Mouse (Mus musculus) left cerebral cortex, postnatal 36 days (tissue): ENCODE data around the gene Slc25a25. TPM values are rescaled to one million over a fixed set of nuclear protein-coding genes. Genes with fewer than 3 reads are reported as not detected.

Experiments used
- DNase-seq, 2 experiments: peaks; one replicate each; pipeline ENCODE4 v3.0.0; 2021 to 2022; ENCODE audit warnings: low spot score in 2 of 2, mixed read lengths in 1 of 2
- intact Hi-C: fragments of 180-260 bp; cut with DNase I; formaldehyde crosslinking; loops from one replicate; pipeline ENCODE4 v1.15.1; 2025
- total RNA-seq, 2 experiments: library from RNA; stranded (reverse); gene quantifications; 2 replicates each; pipeline ENCODE4 v1.2.3; 2021

The Slc25a25 gene
- total RNA-seq, 2 experiments from 2014 or later: 58.5 to 60.5 TPM

DNA sequence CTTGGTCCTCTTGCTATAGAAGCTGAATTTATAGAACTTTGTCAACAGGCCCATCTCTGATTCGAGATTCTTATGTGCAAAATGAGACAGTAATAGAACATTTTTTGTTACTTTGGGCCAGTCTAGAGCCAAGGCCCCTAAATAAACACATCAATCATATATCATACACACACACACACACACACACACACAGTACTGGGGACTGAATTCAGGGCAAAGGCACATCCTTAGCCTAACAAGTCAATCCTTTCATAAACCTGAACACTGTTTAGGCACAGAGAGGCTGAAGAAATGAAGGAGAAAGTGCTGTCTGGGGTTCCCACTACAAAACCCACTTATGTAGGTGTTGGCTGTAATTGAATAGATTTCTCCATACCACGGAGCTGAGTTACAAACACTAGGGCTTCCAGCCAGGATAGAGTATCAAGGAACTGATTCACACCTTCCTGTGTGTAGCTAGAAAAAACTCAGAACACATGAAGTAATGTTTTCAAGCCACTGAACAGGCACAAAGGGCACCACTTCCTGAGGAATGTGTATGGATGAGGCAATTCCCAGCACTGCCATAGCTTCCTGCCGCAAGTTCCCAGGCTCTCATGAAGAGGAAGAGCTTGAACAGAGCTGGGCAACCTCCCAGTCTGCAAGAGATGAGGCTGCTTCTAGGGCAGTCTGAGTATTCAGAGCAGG is 14.4 kb downstream of the Slc25a25 start:
- intact Hi-C loops: no loop called here
- no peak for DNase-seq

DNA sequence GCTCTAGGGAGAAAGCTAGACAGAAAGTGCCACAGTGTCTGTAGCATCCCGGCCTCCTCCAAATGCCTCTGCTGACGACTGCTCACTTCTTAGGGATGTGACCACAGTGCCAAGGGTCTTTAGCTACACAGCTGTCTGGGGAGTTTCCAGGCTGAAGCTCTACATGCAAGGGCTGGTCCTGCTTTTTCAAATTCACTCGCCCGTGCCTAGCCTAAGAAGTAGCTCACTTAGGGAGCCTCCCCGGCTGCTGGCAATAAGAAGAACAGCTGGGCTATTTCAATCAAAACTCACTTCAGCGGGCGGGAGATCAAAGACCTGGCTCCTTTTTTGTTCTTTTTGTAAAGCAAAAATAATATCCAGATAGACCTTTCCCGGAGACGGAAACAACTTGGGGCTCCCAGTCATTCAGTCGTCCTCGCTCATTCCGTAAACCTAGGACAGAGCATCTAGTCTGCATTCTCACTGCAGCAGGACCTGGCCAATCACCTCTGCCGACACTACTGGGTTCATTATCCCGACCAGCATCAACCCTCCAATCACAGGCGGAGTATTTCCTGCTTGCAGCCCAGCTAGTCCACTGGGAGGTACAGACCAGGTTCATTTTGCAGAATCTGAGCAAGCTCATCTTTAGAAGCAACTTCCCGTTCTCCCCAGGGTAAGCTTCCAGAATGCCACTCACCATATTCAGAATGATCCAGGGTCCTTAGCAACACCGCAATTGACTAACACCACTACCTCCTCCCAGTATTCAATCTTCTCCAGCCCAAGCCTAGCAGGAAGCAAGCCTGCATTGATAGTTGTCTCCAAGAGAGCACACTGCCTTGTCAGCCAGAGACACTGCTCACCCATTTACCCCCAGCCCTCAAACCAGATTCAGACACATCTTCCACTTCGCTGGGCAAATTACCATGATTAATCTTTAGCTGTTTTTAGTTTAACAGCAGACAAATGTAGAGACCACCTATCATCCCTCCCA is 20.3 kb downstream of the Slc25a25 start:
- peak; percentile 87 for DNase-seq
- intact Hi-C loops: no loop called here

DNA sequence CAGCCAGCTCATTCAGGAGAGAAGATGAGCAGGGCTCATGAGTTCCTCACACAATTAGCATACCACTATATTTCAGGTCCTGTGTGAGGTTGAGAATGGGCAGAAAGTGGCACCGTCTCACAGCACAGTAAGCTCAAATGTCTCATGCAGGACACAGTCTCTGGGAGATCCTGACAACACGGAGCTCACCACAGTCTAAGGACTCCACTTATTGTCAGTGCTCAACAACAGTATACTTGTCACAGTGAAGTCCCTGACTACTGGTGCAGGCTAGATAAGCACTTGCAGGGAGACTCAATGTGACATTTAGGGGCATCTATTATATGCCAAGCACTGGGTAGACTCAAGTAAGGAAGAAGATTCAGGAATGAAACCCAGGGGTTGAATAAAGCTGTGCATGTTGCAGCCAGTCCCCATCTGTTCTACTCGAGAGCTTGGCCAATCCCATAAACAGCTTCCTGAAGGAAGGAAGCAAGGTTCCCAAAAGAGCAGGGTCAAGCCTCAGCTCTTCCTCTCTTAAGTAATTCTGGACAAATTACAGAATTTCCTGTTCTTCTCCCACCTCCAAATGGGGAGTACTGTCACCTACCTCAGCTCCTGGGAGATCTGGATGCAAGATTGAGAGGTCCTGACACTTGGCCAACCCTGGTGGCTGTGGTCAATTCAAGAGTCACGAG is 21.9 kb downstream of the Slc25a25 start:
- intact Hi-C loops: loop anchor here (2.0 kb wide), 1 partner anchor 21 kb away; the partner anchor contains the start of genes Naif1 and Slc25a25
- no peak for DNase-seq

DNA sequence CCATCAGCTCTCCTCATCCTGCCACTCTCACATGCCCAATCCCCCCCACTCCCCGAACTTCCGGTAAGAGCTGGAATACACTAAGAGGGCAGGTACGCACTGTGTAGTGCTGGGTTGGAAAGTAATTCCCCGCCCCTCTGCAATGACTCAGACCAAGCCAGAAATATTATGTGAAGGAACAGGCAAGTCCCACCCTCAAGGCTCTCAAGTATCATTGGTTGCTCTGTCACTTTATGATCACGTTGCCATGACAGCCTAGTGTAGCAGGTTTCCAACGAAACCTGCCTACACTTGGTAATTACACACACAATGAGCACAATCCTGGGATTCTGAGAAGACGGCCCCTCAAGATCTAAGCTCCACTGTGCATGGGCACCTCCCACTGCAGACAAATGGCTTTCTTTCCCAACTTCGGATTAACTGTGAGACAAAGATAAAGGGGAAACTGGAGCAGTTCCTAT is 23.0 kb downstream of the Slc25a25 start:
- intact Hi-C loops: loop anchor here (2.0 kb wide), 1 partner anchor 23 kb away; the partner anchor contains the start of genes Naif1 and Slc25a25
- DNase-seq: peak; percentile 54 to 69

DNA sequence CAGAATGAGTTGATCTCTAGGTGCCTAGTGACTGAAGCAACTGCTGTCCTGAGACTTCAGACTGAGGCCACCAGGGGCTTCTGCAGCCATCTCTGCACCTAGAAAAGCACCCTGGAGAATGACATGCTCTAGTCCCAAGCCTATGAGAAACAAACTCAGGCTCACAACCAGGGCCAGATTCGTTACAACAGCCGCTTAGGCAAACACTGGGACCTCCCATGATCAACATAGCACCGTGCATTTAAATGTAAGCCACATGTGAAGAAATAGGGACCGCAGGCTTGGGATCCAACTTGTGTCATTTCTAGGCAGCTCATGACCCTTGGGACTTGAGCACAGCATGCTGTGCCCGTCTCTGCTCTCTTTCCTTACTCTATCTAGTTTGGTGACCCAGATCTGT is 23.5 kb downstream of the Slc25a25 start:
- DNase-seq: no peak
- intact Hi-C loops: loop anchor here (2.0 kb wide), 1 partner anchor 23 kb away; the partner anchor contains the start of genes Naif1 and Slc25a25

DNA sequence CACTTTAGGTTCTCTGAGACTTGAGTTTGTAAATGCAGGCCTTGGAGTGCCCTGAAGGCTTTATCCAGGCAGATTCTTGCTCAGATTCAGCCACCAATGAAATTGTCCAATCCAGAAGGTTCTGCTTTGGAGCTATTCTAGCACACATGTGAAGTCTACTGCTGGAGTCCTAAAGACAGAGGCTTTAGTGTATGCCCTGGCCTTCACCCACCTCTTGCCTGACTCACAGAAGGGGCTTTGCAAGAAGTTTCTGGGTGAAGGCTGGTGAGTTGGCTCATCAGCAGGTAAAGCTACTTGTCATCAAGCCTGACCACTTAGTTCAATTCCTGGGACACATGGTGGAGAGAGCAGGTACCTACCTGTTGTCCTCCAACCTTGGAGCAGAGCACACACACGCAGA is 25.1 kb downstream of the Slc25a25 start:
- no peak for DNase-seq
- intact Hi-C loops: no loop called here

DNA sequence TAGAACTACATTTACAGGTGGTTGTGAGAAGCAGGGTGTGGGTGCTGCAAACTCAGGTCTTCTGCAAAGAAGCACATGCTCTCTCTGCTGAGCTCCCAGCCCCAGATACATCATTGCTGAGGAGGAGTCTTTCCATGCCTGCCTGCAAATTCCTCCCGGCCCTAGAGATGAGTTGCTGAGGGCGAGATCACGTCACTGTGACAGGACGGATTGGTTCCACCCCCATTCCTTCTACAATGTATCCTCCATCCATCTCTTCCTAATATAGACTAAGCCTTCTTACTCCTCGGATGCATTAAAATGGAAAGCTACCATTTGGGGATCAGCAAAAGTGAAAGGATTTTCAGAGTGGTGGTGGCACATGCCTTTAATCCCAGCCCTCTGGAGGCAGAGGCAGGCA is 25.7 kb downstream of the Slc25a25 start:
- intact Hi-C loops: no loop called here
- DNase-seq: no peak

DNA sequence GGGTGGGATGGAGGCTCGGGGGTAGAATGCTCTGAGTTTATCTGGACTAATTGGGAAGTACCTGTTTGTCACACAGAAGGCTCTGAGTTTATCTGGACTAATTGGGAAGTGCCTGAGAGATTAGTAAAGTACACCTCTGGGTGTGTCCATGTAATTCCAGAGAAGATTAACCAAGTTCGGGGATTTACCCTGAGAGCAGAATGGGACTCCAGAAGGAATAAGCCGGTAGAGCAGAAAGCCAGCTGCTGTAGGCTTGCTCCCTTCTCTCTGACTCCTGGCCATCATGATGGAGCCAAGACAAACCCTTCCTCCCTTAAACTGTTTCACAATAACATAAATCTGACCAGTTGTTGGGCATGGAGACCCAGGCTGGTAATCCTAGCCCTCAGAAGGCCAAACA is 26.4 kb downstream of the Slc25a25 start:
- no peak for DNase-seq
- intact Hi-C loops: no loop called here

DNA sequence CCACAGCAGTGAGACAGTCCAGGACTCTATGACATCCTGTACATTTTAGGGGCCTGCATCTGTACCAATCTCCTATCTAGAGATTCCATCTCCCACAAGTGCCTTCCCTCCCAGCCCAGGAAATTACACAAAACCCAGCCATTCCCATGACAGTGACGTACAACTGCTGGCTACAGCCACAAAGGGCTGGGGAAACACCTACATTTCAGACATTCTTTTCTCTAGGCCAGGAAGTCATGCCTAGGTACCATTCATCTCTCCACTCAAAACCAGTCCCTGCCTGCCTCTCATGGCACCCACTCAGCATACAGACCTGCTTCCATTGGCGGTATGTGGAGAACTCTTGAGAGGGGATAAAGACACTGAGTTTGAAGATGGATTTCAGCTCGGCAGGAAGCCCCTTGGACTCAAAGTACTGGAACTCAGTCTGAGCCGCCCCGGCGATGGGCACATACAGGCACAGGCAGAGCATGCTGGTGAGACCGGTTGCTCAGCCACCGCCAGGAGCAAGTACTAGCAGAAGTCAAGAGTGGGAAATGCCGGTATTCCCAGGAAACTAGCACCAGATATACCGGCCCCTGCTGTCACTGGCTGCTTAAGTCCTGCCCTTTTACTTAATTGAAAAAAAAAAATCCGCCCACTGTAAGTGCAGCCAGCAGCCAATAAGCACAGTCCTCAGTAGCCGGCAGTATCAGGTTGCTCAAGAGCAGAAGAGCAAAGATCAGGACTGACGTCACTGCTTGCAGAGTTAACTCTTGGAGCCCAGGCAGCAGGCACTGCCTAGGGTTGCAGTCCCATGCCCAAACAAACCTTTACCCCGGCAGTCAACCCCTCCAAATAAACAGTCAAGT is 27.5 kb downstream of the Slc25a25 start:
- intact Hi-C loops: no loop called here
- DNase-seq: no peak

DNA sequence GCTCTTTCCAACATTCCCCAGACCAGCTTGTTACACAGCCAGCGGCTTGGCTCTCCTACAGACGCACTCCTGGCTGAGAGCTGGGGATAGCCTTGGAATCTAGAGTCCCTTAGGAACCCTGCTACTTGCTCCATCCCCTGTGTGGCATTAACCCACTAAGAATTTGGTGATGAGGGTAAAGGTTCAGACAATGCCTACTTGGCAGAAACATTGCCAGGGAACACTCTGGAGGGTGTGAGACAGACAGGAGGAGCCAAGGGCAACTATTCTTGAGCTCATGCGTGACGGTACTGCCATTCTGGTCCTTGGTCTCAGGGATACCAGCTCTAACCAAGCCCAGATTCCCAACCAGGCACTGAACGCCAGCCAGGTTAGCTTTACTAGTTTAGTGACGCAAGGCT is 29.4 kb downstream of the Slc25a25 start:
- DNase-seq: no peak
- intact Hi-C loops: no loop called here

DNA sequence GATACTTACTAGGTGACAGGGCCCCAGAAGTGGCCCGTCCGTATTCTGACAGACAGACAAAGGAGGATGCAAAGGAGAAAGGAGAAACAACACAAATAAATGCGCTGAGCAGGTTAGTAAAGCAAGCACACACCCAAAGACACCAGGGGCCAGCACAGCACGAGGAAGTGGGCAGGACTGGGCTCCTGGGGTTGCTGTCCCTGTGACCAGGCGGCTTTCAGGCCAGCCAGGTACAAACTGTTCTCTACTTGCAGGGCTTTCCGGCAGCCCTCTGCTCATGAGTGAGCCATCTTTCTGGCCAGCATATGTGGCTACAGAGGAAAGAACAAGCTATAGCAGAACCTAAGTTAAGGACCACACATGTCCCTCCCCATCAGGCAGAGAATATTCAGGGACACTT is 30.6 kb downstream of the Slc25a25 start:
- intact Hi-C loops: no loop called here
- DNase-seq: no peak

DNA sequence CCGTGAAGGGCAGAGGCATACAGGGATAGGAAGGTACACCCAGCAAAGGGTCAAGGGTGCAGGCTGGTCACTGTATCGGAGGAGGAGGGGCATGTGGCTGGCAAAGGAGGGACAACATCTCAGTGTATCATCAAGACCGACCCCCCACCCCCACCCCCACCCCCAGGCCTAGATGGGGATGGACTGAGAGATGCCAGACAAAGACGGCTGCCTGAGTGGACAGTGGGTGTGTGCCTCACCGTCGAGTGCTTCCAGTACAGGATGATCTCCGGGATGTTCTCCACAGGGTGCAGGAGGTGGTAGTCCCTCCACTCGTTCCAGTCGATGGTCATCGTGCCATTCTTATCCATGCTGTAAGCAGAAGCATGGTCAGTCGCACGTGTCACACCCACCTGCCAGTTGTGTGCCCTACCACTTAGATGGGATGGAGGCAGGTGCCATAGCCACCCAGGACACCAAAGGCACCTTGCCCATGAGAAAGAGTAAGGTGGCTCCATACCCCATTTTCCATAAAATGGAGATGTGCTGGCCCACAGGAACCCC is 31.1 kb downstream of the Slc25a25 start:
- intact Hi-C loops: no loop called here

DNA sequence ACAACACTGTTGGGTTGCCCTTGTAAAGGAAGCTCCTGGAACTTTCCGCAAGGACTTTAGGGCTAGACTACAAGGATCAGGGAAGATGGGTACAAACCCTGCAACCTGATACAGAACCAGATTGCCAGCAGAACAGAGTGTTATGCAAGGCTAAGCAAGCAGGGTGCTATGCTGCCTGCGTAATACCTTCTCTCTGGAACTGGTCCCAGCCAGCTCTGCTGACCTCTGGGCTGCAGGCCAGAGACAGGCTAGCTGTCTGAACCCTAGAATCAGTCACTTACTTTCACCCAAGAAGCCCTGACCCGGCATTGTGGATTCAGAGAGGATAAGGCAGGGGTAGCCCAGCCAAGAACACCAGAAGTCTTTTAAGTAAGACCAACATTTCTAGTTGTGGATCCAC is 31.9 kb downstream of the Slc25a25 start:
- DNase-seq: no peak
- intact Hi-C loops: no loop called here

More for the DNA sequence above, 31.1 kb downstream of the Slc25a25 start:
- DNase-seq: no peak

DNA sequence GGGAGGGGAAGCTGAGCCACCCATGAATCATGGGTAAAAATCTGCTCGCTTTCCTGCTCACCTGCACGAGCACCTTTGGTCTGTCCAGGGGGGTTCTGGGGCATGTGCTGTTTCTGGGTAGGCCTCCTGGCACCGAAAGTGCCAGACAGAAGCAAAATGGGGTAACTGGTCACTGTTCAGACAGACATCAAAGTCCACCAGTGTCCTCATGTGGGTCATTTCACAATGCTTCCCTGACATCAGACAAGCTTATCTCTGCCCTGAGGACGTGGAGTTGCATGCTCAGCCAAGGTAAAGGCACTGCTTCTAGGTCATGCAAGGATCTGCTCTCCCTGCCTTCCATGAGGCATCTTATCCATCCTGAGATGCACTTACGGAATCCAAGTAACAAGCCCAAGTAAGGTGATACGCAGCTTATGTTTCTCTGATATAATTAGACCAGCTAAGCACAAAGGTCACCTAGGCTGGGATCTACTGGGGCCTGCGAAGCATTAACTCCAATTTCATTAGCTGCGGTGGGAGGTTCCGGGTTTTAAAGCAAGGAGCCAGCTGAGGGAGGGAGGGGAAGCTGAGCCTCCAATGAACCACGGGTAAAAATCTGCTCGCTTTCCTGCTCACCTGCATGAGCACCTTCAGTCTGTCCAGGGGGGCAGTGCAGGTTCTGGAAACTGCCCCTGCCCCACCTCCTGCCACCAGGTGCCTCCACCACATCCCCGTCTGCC is 32.7 kb downstream of the Slc25a25 start:
- intact Hi-C loops: no loop called here
- DNase-seq: no peak

DNA sequence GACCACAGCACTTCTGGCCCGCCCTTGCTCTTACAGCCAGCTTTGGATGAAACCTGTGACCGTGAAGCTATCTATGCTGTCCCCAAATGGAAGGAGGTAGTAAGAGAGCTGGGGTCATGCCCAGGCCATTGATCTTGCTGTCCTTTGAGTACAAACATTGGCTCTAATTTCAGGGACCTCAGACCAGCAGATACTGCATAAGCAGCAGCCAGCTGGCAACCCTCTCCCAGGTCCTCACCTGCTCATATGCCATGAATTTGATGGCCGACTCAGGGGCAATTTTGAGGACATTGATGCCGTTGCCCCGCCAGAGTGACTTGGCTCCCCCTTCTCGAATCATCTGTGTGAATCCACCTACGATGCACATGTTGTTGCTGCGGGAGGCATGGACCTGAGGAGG is 33.8 kb downstream of the Slc25a25 start:
- DNase-seq: no peak
- intact Hi-C loops: no loop called here

DNA sequence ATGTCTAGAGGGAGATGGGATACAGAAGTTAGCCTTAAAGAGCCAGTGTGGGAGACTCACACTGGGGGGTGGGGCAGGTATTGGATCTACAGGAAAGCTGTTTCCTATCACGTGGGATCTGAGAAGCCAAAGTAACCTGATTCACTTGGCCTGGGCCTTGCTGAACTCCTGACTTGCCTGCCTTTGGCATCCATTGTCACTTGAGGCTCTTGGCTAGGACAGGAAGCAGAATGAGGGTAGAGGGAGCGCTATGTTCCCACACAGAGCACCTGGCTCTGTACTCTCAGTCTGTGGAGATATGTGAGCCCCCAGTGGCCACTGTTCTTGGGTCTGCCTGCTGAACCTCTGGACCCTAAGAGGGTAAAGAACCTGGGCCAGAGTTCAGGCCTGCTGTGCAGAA is 34.7 kb downstream of the Slc25a25 start:
- DNase-seq: no peak
- intact Hi-C loops: no loop called here

DNA sequence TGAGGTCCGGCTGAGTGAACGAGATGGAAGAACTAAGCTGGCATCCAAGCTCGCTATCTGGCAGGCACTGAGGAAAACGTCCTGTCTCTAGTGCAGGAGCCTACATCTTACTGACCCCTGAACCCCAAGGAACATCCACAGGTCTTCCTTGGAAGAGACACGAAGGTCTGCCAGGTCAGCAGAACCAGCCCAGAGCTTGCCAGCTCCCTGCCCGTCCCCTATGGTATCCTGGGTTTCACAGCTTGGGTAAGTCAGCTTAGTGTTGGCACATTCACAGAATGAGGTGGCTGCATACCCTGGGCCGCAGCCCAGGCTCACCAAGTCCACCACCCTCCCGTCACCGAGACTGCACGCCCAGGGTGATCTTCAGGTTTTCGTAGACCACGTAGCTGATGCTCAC is 35.4 kb downstream of the Slc25a25 start:
- no peak for DNase-seq
- intact Hi-C loops: no loop called here

DNA sequence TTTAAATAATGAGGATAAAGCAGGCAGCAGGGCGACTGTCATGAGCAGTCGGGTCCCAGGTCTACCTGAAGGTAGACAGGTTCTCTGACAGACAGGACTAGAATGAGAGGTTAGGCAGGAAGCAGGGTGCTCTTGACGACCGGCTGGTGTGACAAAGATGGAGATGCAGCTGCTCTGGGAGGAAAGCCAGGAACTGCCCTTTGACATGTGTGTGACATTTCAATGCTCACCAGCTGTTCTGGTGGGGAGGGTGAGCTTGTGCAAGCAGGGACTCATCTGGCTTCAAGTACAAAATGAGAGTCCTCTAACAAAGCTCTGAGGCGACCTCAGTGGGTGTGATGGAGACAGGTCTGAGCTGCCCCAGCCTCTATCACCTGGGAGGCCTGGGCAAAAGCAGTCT is 37.3 kb downstream of the Slc25a25 start:
- no peak for DNase-seq
- intact Hi-C loops: no loop called here
